Mouse (Mus musculus): Measurements from ENCODE around the gene Syn3.

- TF ChIP-seq CTCF (IDR thresholded peaks at IDR 0.05; ENCODE audit: borderline replicate concordance, control insufficient read depth, extremely low read depth, insufficient read depth, low read length, poor library complexity) (no peak), POLR2A (IDR thresholded peaks at IDR 0.05; ENCODE audit: control insufficient read depth, extremely low read depth, insufficient read depth, low read length, poor library complexity) (no peak)
Measured at GRCm38 (mm10) chr10:86369346-86369745, 129.3 kb downstream of the Syn3 start.

Measured in thymus, adult 2 months (tissue).